Mouse (Mus musculus): ENCODE results near the gene Psme2.

DNA sequence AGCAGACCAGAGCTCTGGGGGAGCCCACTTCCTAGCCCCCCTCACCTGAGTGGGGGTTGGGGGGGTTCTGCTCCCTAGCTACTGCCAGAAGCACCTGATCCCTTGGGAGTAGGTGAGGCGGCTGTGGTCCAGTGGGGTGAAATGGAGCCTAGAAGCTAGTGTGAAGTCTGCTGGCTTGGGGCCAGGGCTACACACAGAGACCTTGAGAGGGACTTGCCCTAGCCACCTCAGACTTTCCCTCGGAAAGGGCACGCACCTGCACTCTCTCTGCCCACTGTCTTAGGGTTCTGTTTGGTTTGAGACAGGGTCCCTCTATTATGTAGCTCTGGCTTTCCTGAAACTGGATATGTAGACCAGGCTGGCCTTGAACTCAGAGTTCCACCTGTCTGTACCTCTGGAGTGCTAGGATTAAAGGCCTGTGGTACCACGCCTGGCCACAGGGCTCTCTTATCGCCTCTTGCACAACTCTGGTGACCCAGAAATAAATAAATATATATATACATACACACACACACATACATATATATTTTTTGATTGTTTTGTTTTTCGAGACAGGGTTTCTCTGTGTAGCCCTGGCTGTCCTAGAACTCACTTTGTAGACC, 12.1 kb downstream of the Psme2 start:
- TF ChIP-seq EP300 (IDR thresholded peaks at IDR 0.05), result no peak
- TF ChIP-seq CTCF (IDR thresholded peaks at IDR 0.05), result peak; percentile 23; the same call in 1 of the 2 replicates

Data from lung, postnatal 0 days (tissue).